Mouse (Mus musculus) erythroblast, adult 5-6 weeks (primary cell): ENCODE results near the gene Hipk4. TPM values are rescaled to one million over a fixed set of nuclear protein-coding genes. Genes with fewer than 3 reads are reported as not detected.

Source experiments
- ATAC-seq: replicated peaks from 2 replicates; pipeline ENCODE4 v1.8.0; 2016; ENCODE audit warnings: moderate number of reproducible peaks, mild to moderate bottlenecking, moderate TSS enrichment, inconsistent platforms; ENCODE audit not compliant: poor library complexity, low FRiP score, severe bottlenecking
- total RNA-seq, 2 experiments: library from RNA; stranded (forward) in 1 of 2; stranded (reverse) in 1 of 2; fragments of 150-400 nt in 1 of 2; fragments of 200-764, 138-1000 nt in 1 of 2; gene quantifications; 2 replicates each; pipeline versions ENCODE4 v1.2.3 to v1.2.4; 2015 to 2017; ENCODE audit warnings: low replicate concordance in 2 of 2

The Hipk4 gene
- total RNA-seq, 2 experiments from 2014 or later = not detected

DNA sequence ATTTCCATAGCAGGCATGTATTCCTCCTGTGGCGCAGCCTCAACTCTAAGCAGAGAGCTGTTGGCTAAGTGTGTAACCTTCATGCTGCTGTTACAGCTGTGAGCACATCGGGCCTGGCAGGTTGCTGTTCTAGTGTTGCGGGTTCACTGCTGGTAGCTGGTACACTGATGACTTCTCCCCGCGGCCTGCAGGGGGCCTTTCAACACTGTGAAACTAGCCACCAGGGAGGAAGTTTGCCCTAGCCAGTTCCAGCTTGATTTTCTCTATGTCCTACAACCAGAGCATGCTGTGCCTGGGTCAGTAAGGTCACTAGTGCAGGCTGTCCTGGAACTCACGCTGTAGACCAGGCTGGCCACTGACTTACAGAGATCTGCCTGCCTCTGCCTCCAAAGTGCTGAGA, 53.8 kb downstream of the Hipk4 start:
- peak; percentile 56; the same call in 1 of the 2 replicates for ATAC-seq

- no peak for ATAC-seq
Measured at GRCm38 (mm10) chr7:27577589-27577988, 54.5 kb downstream of the Hipk4 start.

DNA sequence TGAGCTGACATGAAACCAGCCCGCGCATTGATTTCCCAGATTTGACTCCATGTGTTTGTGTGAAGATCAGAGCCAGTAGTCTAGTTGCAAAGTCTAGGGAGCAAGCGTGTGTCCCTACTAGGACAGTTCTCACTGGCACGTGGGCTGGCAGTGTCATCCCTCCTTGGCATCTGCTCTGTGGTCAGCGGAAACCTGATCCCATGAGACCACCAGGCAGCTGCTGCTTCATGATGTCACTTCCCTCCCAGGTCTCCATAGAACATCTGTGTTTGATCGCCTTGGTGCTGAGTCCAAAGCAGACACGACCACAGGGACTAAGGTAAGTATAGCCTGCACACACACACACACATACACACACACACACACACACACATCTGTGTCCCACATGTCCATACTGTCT, 55.4 kb downstream of the Hipk4 start:
- ATAC-seq = no peak

DNA sequence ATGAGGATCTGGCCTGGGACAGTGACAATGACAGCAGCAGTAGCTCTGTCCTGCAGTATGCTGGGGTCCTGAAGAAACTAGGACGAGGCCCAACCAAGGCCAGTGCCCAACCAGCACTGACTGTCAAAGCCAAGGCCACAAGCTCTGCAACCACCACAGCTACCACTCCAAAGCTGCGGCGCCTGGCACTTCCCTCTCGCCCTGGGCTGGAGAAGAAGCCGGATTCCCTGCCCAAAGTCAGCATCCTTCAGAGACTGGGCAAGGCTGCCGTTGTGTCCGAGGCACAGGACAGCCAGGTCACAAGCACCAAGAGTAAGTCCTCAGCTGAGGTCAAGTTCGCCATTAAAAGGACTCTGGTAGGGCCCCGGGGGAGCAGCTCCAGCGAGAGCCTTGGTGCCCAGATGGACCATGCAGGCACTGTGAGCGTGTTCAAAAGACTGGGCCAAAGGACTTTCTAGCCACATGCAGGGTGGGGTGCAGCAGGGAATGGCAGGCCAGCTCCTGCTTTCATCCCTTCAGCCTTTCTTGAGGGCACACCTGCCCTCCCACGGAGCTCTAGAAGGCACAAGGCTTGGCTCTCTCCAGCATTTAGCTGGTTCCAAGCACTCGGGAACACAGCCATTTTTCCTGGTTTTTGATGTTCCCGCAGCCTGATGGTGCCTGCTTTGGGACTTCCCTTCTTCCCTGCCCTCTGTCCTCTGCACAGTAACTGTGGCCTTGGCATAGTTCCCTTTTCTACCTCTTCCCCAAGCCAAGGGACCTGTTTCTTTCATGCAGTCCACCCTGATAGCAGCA, 57.5 kb downstream of the Hipk4 start:
- no peak for ATAC-seq

Other genes with a start within 250 kb of the Hipk4 start
- gene Ltbp4, start 185.6 kb upstream of the Hipk4 start, total RNA-seq (2015; ENCODE audit: low replicate concordance) = not detected in 2 replicates
- gene Ltbp4, start 185.6 kb upstream of the Hipk4 start, total RNA-seq (2017; ENCODE audit: low replicate concordance) = 1.2 TPM in 1 of 2 replicates, not detected in the other
- gene Shkbp1, start 167.2 kb upstream of the Hipk4 start, total RNA-seq (2015; ENCODE audit: low replicate concordance) = 9.0 and 13.3 TPM in 2 replicates
- gene Shkbp1, start 167.2 kb upstream of the Hipk4 start, total RNA-seq (2017; ENCODE audit: low replicate concordance) = 3.4 and 10.0 TPM in 2 replicates
- gene Gm20479, start 165.8 kb upstream of the Hipk4 start, total RNA-seq (2015; ENCODE audit: low replicate concordance) = not detected in 2 replicates
- gene Gm20479, start 165.8 kb upstream of the Hipk4 start, total RNA-seq (2017; ENCODE audit: low replicate concordance) = not detected in 2 replicates
- 0.42 TPM in 1 of 2 replicates, not detected in the other for gene Sptbn4, start 75.6 kb upstream of the Hipk4 start, total RNA-seq (2015; ENCODE audit: low replicate concordance)
- gene Sptbn4, start 75.6 kb upstream of the Hipk4 start, total RNA-seq (2017; ENCODE audit: low replicate concordance) = 0.17 and 0.28 TPM in 2 replicates
- 379 and 403 TPM in 2 replicates for gene Blvrb, start 75.3 kb upstream of the Hipk4 start, total RNA-seq (2015; ENCODE audit: low replicate concordance)
- gene Blvrb, start 75.3 kb upstream of the Hipk4 start, total RNA-seq (2017; ENCODE audit: low replicate concordance) = 431 and 604 TPM in 2 replicates
- 31.8 and 57.3 TPM in 2 replicates for gene Sertad3, start 49.5 kb upstream of the Hipk4 start, total RNA-seq (2015; ENCODE audit: low replicate concordance)
- gene Sertad3, start 49.5 kb upstream of the Hipk4 start, total RNA-seq (2017; ENCODE audit: low replicate concordance) = 56.2 and 61.8 TPM in 2 replicates
- 26.5 and 34.1 TPM in 2 replicates for gene Sertad1, start 36.4 kb upstream of the Hipk4 start, total RNA-seq (2015; ENCODE audit: low replicate concordance)
- 26.2 and 30.5 TPM in 2 replicates for gene Sertad1, start 36.4 kb upstream of the Hipk4 start, total RNA-seq (2017; ENCODE audit: low replicate concordance)
- not detected in 2 replicates for gene Prx, start 23.9 kb upstream of the Hipk4 start, total RNA-seq (2015; ENCODE audit: low replicate concordance)
- 0.28 and 0.43 TPM in 2 replicates for gene Prx, start 23.9 kb upstream of the Hipk4 start, total RNA-seq (2017; ENCODE audit: low replicate concordance)
- gene Pld3, start 30.0 kb downstream of the Hipk4 start, total RNA-seq (2015; ENCODE audit: low replicate concordance) = 128 and 139 TPM in 2 replicates
- gene Pld3, start 30.0 kb downstream of the Hipk4 start, total RNA-seq (2017; ENCODE audit: low replicate concordance) = 73.6 and 84.7 TPM in 2 replicates
- 2.9 TPM in 1 of 2 replicates, not detected in the other for gene 2310022A10Rik, start 30.0 kb downstream of the Hipk4 start, total RNA-seq (2015; ENCODE audit: low replicate concordance)
- 3.6 and 10.4 TPM in 2 replicates for gene 2310022A10Rik, start 30.0 kb downstream of the Hipk4 start, total RNA-seq (2017; ENCODE audit: low replicate concordance)
- 22.7 and 25.1 TPM in 2 replicates for gene Akt2, start 68.3 kb downstream of the Hipk4 start, total RNA-seq (2015; ENCODE audit: low replicate concordance)
- gene Akt2, start 68.3 kb downstream of the Hipk4 start, total RNA-seq (2017; ENCODE audit: low replicate concordance) = 51.2 and 57.6 TPM in 2 replicates
- gene Ttc9b, start 130.6 kb downstream of the Hipk4 start, total RNA-seq (2015; ENCODE audit: low replicate concordance) = not detected in 2 replicates
- not detected in 2 replicates for gene Ttc9b, start 130.6 kb downstream of the Hipk4 start, total RNA-seq (2017; ENCODE audit: low replicate concordance)
- gene Map3k10, start 151.3 kb downstream of the Hipk4 start, total RNA-seq (2015; ENCODE audit: low replicate concordance) = 1.0 TPM in 1 of 2 replicates, not detected in the other
- gene Map3k10, start 151.3 kb downstream of the Hipk4 start, total RNA-seq (2017; ENCODE audit: low replicate concordance) = 0.77 and 0.98 TPM in 2 replicates
- gene Zfp607b, start 166.1 kb downstream of the Hipk4 start, total RNA-seq (2015; ENCODE audit: low replicate concordance) = not detected in 2 replicates
- 0.28 TPM in 1 of 2 replicates, not detected in the other for gene Zfp607b, start 166.1 kb downstream of the Hipk4 start, total RNA-seq (2017; ENCODE audit: low replicate concordance)
- 0.42 and 4.0 TPM in 2 replicates for gene Zfp60, start 208.1 kb downstream of the Hipk4 start, total RNA-seq (2015; ENCODE audit: low replicate concordance)
- gene Zfp60, start 208.1 kb downstream of the Hipk4 start, total RNA-seq (2017; ENCODE audit: low replicate concordance) = 1.8 and 4.5 TPM in 2 replicates